Mouse (Mus musculus) neural tube, embryonic 11.5 days (tissue): Measurements from ENCODE around the gene Bcor. TPM values are rescaled to one million over a fixed set of nuclear protein-coding genes. Genes with fewer than 3 reads are reported as not detected.

Source experiments
- ATAC-seq: fragments of 200-750 bp; cut with Nextera tagmentation; 2 replicates; pipeline ENCODE4 v1.8.0; 2017; ENCODE audit warnings: moderate number of reproducible peaks, mild to moderate bottlenecking, moderate TSS enrichment, moderate library complexity; ENCODE audit not compliant: insufficient read depth, low FRiP score, low TSS enrichment
- DNase-seq: peaks from one replicate; pipeline ENCODE4 v3.0.0-alpha.2; 2015; ENCODE audit warnings: low spot score
- H3K27ac ChIP-seq: fragments of 300-500 bp; sonication (generic); 2 replicates; pipeline ENCODE4 v1.5.1; 2014; ENCODE audit warnings: low read depth, mild to moderate bottlenecking, low read length
- H3K27me3 ChIP-seq: fragments of 300-500 bp; sonication (generic); 2 replicates; pipeline ENCODE4 v1.6.1; 2014; ENCODE audit warnings: mild to moderate bottlenecking, low read length, mixed read lengths; ENCODE audit not compliant: control insufficient read depth, insufficient read depth
- H3K36me3 ChIP-seq: fragments of 300-500 bp; sonication (generic); 2 replicates; pipeline ENCODE4 v1.6.1; 2014; ENCODE audit warnings: mild to moderate bottlenecking, low read length, moderate library complexity, mixed read lengths; ENCODE audit not compliant: control insufficient read depth, insufficient read depth
- H3K4me1 ChIP-seq: fragments of 300-500 bp; sonication (generic); 2 replicates; pipeline ENCODE4 v1.6.1; 2014; ENCODE audit warnings: low read length, mixed read lengths; ENCODE audit not compliant: control insufficient read depth, insufficient read depth
- H3K4me2 ChIP-seq: fragments of 300-500 bp; sonication (generic); 2 replicates; pipeline ENCODE4 v1.6.1; 2014; ENCODE audit warnings: low read depth, mild to moderate bottlenecking, moderate library complexity
- H3K4me3 ChIP-seq: fragments of 300-500 bp; sonication (generic); 2 replicates; pipeline ENCODE4 v1.5.1; 2014; ENCODE audit warnings: low read depth, low read length
- H3K9ac ChIP-seq: fragments of 300-500 bp; sonication (generic); 2 replicates; pipeline ENCODE4 v1.6.1; 2014; ENCODE audit warnings: mild to moderate bottlenecking, low read length
- H3K9me3 ChIP-seq: fragments of 300-500 bp; sonication (generic); 2 replicates; pipeline ENCODE4 v1.6.1; 2016; ENCODE audit warnings: low read length; ENCODE audit not compliant: control insufficient read depth
- whole genome bisulfite sequencing: fragments of 180-500 bp; shearing (Covaris S2); extraction: QIAGEN DNeasy Blood & Tissue Kit; methylation state at CpG from one replicate; pipeline ENCODE4 v1.1.7; 2014; 5-methylcytosine and 5-hydroxymethylcytosine counted together
- polyA plus RNA-seq: library from polyadenylated mRNA; unstranded; fragments of >200 nt; fragmentation: Nextera tagmentation; extraction: Ambion mirVana; gene quantifications from 2 replicates; pipeline ENCODE4 v1.2.1, GENCODE M21; 2014

Gene Bcor
- polyA plus RNA-seq, 1 experiment from 2014 or later, result 26.7 TPM

- no peaks in the 10 kb centered on the region for H3K9me3 ChIP-seq
- no peak for ATAC-seq
- no peak overlapping the region for H3K9ac ChIP-seq
- 28% methylated on average over 8 of the region's 8 CpGs for WGBS
- H3K4me3 ChIP-seq, result no peak overlapping the region
- DNase-seq, result no peak
- H3K36me3 ChIP-seq, result no peaks in the 10 kb centered on the region
- H3K4me2 ChIP-seq, result peak overlapping the region; percentile 62
- H3K27ac ChIP-seq, result no peak overlapping the region
- peaks cover 66% of the 10 kb centered on the region for H3K27me3 ChIP-seq
- H3K4me1 ChIP-seq, result peaks cover 16% of the 10 kb centered on the region
These were observed 27.5 kb downstream of the Bcor start for GRCm38 (mm10) chrX:12132541-12133177.

- H3K9ac ChIP-seq, result no peak overlapping the region; the same call in 1 of the 2 replicates
- ATAC-seq (no peak), DNase-seq (no peak)
- H3K9me3 ChIP-seq, result no peaks in the 10 kb centered on the region
- WGBS, result 10% methylated on average over 14 of the region's 14 CpGs
- peaks cover 64% of the 10 kb centered on the region for H3K27me3 ChIP-seq
- H3K4me2 ChIP-seq, result no peak overlapping the region
- no peak overlapping the region for H3K27ac ChIP-seq
- no peak overlapping the region for H3K4me3 ChIP-seq
- H3K36me3 ChIP-seq, result no peaks in the 10 kb centered on the region
- peaks cover 12% of the 10 kb centered on the region for H3K4me1 ChIP-seq
These were observed 30.0 kb downstream of the Bcor start for GRCm38 (mm10) chrX:12129828-12130809.

- no peak overlapping the region for H3K4me3 ChIP-seq
- 5% methylated on average over 24 of the region's 24 CpGs for WGBS
- peaks cover 14% of the 10 kb centered on the region for H3K4me1 ChIP-seq
- H3K4me2 ChIP-seq, result peak overlapping the region; percentile 65
- peaks cover 63% of the 10 kb centered on the region for H3K27me3 ChIP-seq
- H3K9me3 ChIP-seq, result no peaks in the 10 kb centered on the region
- peak overlapping the region; percentile 35 for H3K9ac ChIP-seq
- no peak overlapping the region for H3K27ac ChIP-seq
- DNase-seq (peak; percentile 43), ATAC-seq (no peak)
- H3K36me3 ChIP-seq, result no peaks in the 10 kb centered on the region
These were observed 30.9 kb downstream of the Bcor start for GRCm38 (mm10) chrX:12129230-12129629.

- peaks cover 63% of the 10 kb centered on the region for H3K27me3 ChIP-seq
- peak; percentile 82 for DNase-seq
- H3K9ac ChIP-seq, result peak overlapping the region; percentile 79
- peak overlapping the region; percentile 65 for H3K4me2 ChIP-seq
- 2% methylated on average over 34 of the region's 72 CpGs for WGBS
- ATAC-seq, result peak; percentile 75
- peaks cover 19% of the 10 kb centered on the region for H3K4me1 ChIP-seq
- peak overlapping the region; percentile 93 for H3K27ac ChIP-seq
- H3K36me3 ChIP-seq, result no peaks in the 10 kb centered on the region
- peak overlapping the region; percentile 51 for H3K4me3 ChIP-seq
- H3K9me3 ChIP-seq, result no peaks in the 10 kb centered on the region
These were observed 31.7 kb downstream of the Bcor start for GRCm38 (mm10) chrX:12128165-12129083.

DNA sequence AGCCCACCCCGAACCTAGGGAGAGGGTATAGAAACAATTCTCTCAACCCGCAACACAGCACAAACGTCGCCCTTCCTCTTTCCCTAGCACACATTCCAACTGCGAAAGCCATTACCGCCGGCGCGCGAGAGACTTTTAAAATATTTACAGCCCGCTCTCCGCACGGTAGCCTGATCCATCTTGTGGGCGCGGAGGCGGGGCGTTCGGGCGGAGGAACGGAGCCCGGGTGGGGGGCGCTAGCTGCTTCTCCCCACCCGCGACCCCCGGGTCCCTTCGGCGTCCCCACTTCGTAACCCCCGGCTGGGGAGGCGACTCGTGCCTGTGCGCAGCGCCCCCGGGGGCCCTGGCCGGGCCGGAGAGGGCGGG, 32.4 kb downstream of the Bcor start:
- H3K9me3 ChIP-seq, result no peaks in the 10 kb centered on the region
- peak overlapping the region; percentile 65 for H3K4me2 ChIP-seq
- H3K4me3 ChIP-seq, result peak overlapping the region; percentile 51
- H3K4me1 ChIP-seq, result peaks cover 21% of the 10 kb centered on the region
- H3K27ac ChIP-seq, result peak overlapping the region; percentile 93
- WGBS, result 1% methylated on average over 27 of the region's 37 CpGs
- DNase-seq, result no peak
- peaks cover 63% of the 10 kb centered on the region for H3K27me3 ChIP-seq
- ATAC-seq, result peak; percentile 10; the same call in 1 of the 2 replicates
- no peaks in the 10 kb centered on the region for H3K36me3 ChIP-seq
- H3K9ac ChIP-seq, result peak overlapping the region; percentile 79

GRCm38 (mm10) chrX:12127106-12127670, 33.0 kb downstream of the Bcor start:
- WGBS, result 3% methylated on average over 24 of the region's 24 CpGs
- peak; percentile 56 for DNase-seq

GRCm38 (mm10) chrX:12126408-12127105, 33.6 kb downstream of the Bcor start:
- H3K27me3 ChIP-seq, result peaks cover 56% of the 10 kb centered on the region
- ATAC-seq, result no peak

More at GRCm38 (mm10) chrX:12127106-12127670, 33.0 kb downstream of the Bcor start:
- Histone ChIP-seq H3K4me3 (peak overlapping the region; percentile 51), H3K36me3 (no peaks in the 10 kb centered on the region), H3K27me3 (peaks cover 59% of the 10 kb centered on the region), H3K4me1 (peaks cover 25% of the 10 kb centered on the region), H3K4me2 (peak overlapping the region; percentile 65), H3K9ac (peak overlapping the region; percentile 79), H3K9me3 (no peaks in the 10 kb centered on the region), H3K27ac (peak overlapping the region; percentile 93)
- ATAC-seq, result no peak

More at GRCm38 (mm10) chrX:12126408-12127105, 33.6 kb downstream of the Bcor start:
- Histone ChIP-seq H3K4me3 (peak overlapping the region; percentile 51), H3K9ac (peak overlapping the region; percentile 79), H3K9me3 (no peaks in the 10 kb centered on the region), H3K36me3 (no peaks in the 10 kb centered on the region), H3K4me1 (peaks cover 25% of the 10 kb centered on the region), H3K27ac (no peak overlapping the region), H3K4me2 (peak overlapping the region; percentile 65)
- DNase-seq, result no peak
- WGBS, result 3% methylated on average over 20 of the region's 22 CpGs
